ENCODE assay signal across 31 mouse cellular contexts in the genomic region with DNA sequence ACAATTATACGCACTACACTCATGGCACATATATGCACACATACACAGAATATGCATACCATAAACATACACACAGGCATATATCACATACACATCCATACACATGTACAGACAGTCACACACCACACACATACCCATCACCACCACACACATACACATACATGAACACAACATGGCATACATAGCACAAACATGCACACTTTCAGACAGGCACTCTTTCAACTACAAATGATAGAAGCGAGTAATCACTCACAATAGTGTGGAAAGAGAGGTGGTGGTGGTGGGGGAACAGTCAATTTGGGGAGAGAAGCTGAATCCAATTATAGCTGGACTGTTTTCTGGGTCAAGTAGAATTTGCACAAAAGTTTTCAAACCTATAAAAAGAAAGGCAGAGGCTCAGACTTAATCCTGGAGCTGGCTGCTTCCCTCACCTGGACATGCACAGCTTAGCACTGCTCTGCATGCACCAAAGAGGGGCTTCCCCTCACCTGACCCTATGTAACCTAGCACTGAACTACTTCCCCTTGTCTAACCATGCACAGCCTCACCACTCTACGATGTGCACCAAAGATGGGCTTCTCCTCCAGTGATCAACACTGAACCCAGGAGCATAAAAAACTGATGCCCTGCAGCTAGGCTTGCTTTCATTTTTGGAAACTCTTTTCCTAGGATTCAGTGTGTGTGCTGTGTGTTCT.
DNase-seq lines count a peak whose midpoint lies in the region; ATAC-seq lines count a peak whose summit lies in the region.
"Had no signal": no experiment of that assay in that cellular context is flagged by ENCODE, and none has a peak within 500 bp of the region (broad histone marks: within the 10 kb centered on the region; RNA-seq: fewer than 3 reads in every experiment).

No protein-coding gene starts in this region.

- no peak overlapping the region for H3K4me2 ChIP-seq in hindbrain, embryonic 16.5 days (ENCODE audit: low read length)
- H3K4me2 ChIP-seq in hindbrain, embryonic 14.5 days (replicated peaks) = no peak overlapping the region
- H3K4me2 ChIP-seq: embryonic facial prominence, embryonic 15.5 days; forebrain, embryonic 13.5 days; heart, embryonic 13.5 days; limb, embryonic 12.5 days; liver, embryonic 15.5 days; lung, embryonic 15.5 days; neural tube, embryonic 15.5 days had no signal

- no peak overlapping the region for H3K27ac ChIP-seq in hindbrain, embryonic 16.5 days (ENCODE audit: low read depth, low read length)
- no peak overlapping the region for H3K27ac ChIP-seq in hindbrain, embryonic 14.5 days
- H3K27ac ChIP-seq: embryonic facial prominence, embryonic 10.5 days; embryonic facial prominence, embryonic 15.5 days; forebrain, embryonic 13.5 days; heart, adult 2 months; heart, embryonic 13.5 days; hindbrain, embryonic 10.5 days; layer of hippocampus, adult 2 months; left cerebral cortex, adult 2 months; limb, embryonic 12.5 days; liver, embryonic 15.5 days; lung, embryonic 15.5 days; neural tube, embryonic 15.5 days had no signal

- H3K4me3 ChIP-seq in hindbrain, embryonic 16.5 days (ENCODE audit: low read length) = no peak overlapping the region
- H3K4me3 ChIP-seq in hindbrain, embryonic 14.5 days (replicated peaks; ENCODE audit: low read length) = no peak overlapping the region
- H3K4me3 ChIP-seq: embryonic facial prominence, embryonic 10.5 days; embryonic facial prominence, embryonic 15.5 days; forebrain, embryonic 13.5 days; heart, adult 2 months; heart, embryonic 13.5 days; hindbrain, embryonic 10.5 days; layer of hippocampus, adult 2 months; left cerebral cortex, adult 2 months; limb, embryonic 12.5 days; liver, embryonic 15.5 days; lung, embryonic 15.5 days; neural tube, embryonic 15.5 days had no signal

- H3K9ac ChIP-seq in hindbrain, embryonic 16.5 days (ENCODE audit: low read depth, low read length) = no peak overlapping the region
- H3K9ac ChIP-seq in hindbrain, embryonic 14.5 days = no peak overlapping the region
- H3K9ac ChIP-seq: embryonic facial prominence, embryonic 15.5 days; forebrain, embryonic 13.5 days; heart, embryonic 13.5 days; limb, embryonic 12.5 days; liver, embryonic 15.5 days; lung, embryonic 15.5 days; neural tube, embryonic 15.5 days had no signal

- DNase-seq in hindbrain, embryonic 14.5 days (ENCODE audit: low spot score) = no peak
- peak; percentile 3 to 13 for DNase-seq in spleen, adult 18-20 months
- DNase-seq in spleen, postnatal 4 days (ENCODE audit: low spot score in 2 of 2) = no peak
- peak; percentile 28 to 39 for DNase-seq in spleen, postnatal 36 days (ENCODE audit: low spot score in 2 of 2)
- no peak for DNase-seq in yolk sac, embryonic 10.5 days (ENCODE audit: low spot score)
- no peak for DNase-seq in embryo, embryonic 11 days
- DNase-seq: adrenal gland, adult 8-10 months; cerebellum, adult 2 months; cerebellum, postnatal 14 days; gastrocnemius, postnatal 36 days; heart, adult 2 months; heart, postnatal 10 days; kidney, adult 18-20 months; kidney, postnatal 36 days; right cerebral cortex, adult 18-20 months; thymus, postnatal 4 days had no signal

- H3K27me3 ChIP-seq in hindbrain, embryonic 16.5 days (replicated peaks; ENCODE audit: control insufficient read depth, insufficient read depth, low read length) = no peaks in the 10 kb centered on the region
- H3K27me3 ChIP-seq in hindbrain, embryonic 14.5 days (ENCODE audit: control insufficient read depth, insufficient read depth, low read length) = no peaks in the 10 kb centered on the region
- H3K27me3 ChIP-seq: embryonic facial prominence, embryonic 15.5 days; forebrain, embryonic 13.5 days; heart, embryonic 13.5 days; limb, embryonic 12.5 days; liver, embryonic 15.5 days; lung, embryonic 15.5 days; megakaryocyte, embryonic 14.5 days; neural tube, embryonic 15.5 days had no signal

- no peaks in the 10 kb centered on the region for H3K9me3 ChIP-seq in hindbrain, embryonic 16.5 days (ENCODE audit: control insufficient read depth, low read length)
- H3K9me3 ChIP-seq in hindbrain, embryonic 14.5 days (ENCODE audit: control insufficient read depth, low read length) = no peaks in the 10 kb centered on the region
- H3K9me3 ChIP-seq: embryonic facial prominence, embryonic 10.5 days; embryonic facial prominence, embryonic 15.5 days; forebrain, embryonic 13.5 days; heart, embryonic 13.5 days; hindbrain, embryonic 10.5 days; limb, embryonic 12.5 days; liver, embryonic 15.5 days; lung, embryonic 15.5 days; megakaryocyte, embryonic 14.5 days; neural tube, embryonic 15.5 days had no signal

- H3K4me1 ChIP-seq in hindbrain, embryonic 16.5 days (ENCODE audit: control insufficient read depth, insufficient read depth, low read depth, low read length) = no peaks in the 10 kb centered on the region
- no peaks in the 10 kb centered on the region for H3K4me1 ChIP-seq in hindbrain, embryonic 14.5 days (replicated peaks; ENCODE audit: control insufficient read depth, insufficient read depth, low read length)
- H3K4me1 ChIP-seq: embryonic facial prominence, embryonic 10.5 days; embryonic facial prominence, embryonic 15.5 days; forebrain, embryonic 13.5 days; heart, embryonic 13.5 days; hindbrain, embryonic 10.5 days; limb, embryonic 12.5 days; liver, embryonic 15.5 days; lung, embryonic 15.5 days; megakaryocyte, embryonic 14.5 days; neural tube, embryonic 15.5 days had no signal

- 85% methylated on average over 3 of the region's 3 CpGs for WGBS in hindbrain, embryonic 16.5 days
- WGBS in hindbrain, embryonic 14.5 days = 87% methylated on average over 3 of the region's 3 CpGs

- no peaks in the 10 kb centered on the region for H3K36me3 ChIP-seq in hindbrain, embryonic 16.5 days (ENCODE audit: control insufficient read depth, insufficient read depth, low read length)
- no peaks in the 10 kb centered on the region for H3K36me3 ChIP-seq in hindbrain, embryonic 14.5 days (replicated peaks; ENCODE audit: control insufficient read depth, insufficient read depth)
- H3K36me3 ChIP-seq: embryonic facial prominence, embryonic 10.5 days; embryonic facial prominence, embryonic 15.5 days; G1E; heart, embryonic 13.5 days; hindbrain, embryonic 10.5 days; limb, embryonic 12.5 days; liver, embryonic 15.5 days; lung, embryonic 15.5 days; neural tube, embryonic 15.5 days had no signal

- 0 out of 2 replicates have a peak, but pooled peaks have one; percentile 43 for ATAC-seq in hindbrain, embryonic 16.5 days
- ATAC-seq in hindbrain, embryonic 14.5 days (ENCODE audit: low FRiP score) = no peak
- ATAC-seq in hematopoietic stem cell, adult 5-6 weeks (replicated peaks in 1 of 2; ENCODE audit: insufficient read depth in 1 of 2, low FRiP score in 2 of 2, low TSS enrichment in 1 of 2, low read depth in 1 of 2, poor library complexity in 2 of 2, severe bottlenecking in 2 of 2) = 0 out of 4 replicates have a peak, but pooled peaks have one; percentile 17 to 45
- ATAC-seq: forebrain, embryonic 13.5 days had no signal

Comparison
In these comparisons a context has a peak if more than half of its experiments do, and no peak if none do; other contexts are left out.
1. DNase-seq: peak in spleen, adult 18-20 months (2 of 2) and spleen, postnatal 36 days (2 of 2); none in hindbrain, embryonic 14.5 days (single experiment), spleen, postnatal 4 days (0 of 2), yolk sac, embryonic 10.5 days (single experiment) and embryo, embryonic 11 days (single experiment).